Mouse (Mus musculus): Measurements from ENCODE around the gene Dnm2.
A peak's percentile ranks its signal among the peaks of the same experiment; 100 is the strongest.

The Dnm2 gene

DNA sequence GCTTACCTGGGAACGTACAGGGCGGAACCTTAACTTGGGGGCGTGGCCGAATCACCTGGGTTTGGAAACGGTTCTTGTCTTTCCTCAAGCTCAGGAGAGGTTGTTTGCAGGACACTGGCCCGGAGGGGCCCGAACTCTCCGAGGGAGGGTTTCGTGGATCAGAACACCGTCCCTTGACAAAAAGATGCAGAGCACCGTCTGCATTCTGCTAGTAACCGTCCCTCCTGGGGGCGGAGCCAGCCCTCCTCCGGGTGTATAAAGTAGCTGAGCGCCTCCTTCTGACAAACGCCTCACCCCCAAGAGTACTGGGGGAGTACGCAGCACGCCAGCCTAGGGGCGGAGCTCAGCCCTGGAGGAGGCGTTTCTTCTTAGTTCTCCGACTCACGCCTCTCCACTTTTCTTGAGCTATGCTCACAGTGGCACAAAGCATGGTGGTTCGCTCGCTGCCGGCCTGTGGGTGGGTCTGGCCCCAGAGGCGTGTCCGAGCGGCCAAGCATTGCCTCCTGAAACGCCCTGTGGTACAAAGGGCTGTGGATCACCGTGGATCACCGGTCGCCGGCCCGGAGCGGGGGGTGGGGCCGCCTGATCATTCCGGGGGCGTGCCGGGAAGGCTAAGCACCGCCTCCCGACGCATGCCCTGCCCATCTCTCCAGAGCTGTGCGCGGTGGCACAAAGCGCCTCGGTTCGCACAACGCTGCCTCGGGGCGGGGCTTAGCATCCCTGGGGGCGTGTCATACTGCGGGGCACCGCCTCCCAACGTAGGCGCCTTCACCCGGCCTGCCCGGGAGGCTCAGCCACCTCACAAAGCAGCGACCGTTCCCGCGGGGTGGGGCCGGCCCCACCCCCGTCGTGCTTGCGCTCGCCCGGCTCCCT lies 121.4 kb downstream of the Dnm2 start:
- peak; percentile 100 for DNase-seq (ENCODE audit: low spot score)

DNA sequence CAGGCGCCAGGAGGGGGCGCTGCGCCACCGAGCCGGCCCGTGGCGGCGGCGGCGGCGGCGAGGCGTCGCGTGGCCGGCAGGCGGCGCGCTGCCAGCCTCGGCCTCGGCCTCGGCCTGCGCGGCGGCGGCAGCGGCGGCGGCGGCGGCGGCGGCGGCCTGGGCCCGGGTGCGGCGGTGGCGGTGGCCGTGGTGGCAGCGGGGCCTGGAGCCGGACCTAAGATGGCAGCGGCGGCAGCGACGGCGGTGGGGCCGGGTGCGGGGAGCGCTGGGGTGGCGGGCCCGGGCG lies 122.0 kb downstream of the Dnm2 start, which contains the start of gene Carm1:
TSS of gene Carm1 (plus strand) at position 106 of the 286 bp plus-strand sequence.
- no peak for DNase-seq (ENCODE audit: low spot score)

DNA sequence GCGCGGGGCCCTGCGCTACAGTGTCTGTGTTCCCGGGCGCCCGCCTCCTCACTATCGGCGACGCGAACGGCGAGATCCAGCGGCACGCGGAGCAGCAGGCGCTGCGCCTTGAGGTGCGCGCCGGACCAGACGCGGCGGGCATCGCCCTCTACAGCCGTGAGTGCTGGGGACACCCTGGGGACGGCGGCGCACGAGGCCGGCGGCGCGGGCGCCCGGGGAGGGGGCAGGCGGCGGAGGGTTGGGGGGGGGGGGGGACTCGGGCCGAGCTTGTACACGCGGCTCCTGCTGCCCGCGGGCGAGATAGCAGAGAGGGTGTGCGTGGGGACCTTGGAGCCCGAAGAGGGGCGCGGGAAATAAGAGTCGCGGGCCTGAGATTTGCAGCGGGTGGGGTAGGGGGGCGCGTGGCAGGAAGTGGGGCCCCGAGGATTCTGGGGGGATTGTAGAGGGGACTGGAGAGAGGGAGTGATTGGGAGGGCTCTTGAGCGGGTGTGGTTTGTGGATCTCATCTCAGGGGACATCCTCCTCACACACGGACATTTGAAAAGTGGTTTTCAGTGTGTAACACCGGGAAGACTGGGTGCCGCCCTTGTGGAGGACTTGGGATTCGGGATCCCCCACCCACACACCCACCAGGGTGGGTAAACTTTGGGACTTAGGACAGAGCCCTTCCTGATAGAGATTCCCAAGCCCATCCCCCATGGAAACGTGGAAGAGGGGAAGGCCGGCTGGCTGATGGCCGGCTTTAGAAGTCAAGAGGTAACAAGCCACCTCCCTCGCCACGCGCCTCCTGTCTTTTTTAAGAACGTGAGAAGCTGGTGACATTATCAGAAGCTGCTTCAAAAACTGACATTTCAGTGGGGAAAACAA lies 122.6 kb downstream of the Dnm2 start:
- DNase-seq (ENCODE audit: low spot score) = no peak

DNA sequence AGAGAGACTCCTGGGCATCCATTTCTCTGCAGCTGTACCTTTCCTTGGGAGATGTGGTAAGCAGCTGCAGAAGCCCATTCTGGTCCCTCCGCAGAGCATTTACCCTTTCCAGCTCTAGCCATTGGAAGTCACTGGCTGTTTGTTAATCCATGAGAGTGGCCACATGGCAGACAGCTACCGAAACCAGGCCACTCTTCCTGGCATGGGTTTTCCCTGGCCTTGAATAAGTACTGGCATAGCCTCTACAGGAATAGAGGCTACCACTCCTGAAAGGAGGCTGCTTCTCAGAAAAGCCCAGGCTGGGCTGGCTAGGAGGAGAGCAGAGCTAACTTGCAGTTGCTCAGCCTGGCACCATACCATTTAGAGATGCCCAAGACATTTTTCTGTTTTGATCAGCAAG lies 126.3 kb downstream of the Dnm2 start:
- DNase-seq (ENCODE audit: low spot score) = no peak

DNA sequence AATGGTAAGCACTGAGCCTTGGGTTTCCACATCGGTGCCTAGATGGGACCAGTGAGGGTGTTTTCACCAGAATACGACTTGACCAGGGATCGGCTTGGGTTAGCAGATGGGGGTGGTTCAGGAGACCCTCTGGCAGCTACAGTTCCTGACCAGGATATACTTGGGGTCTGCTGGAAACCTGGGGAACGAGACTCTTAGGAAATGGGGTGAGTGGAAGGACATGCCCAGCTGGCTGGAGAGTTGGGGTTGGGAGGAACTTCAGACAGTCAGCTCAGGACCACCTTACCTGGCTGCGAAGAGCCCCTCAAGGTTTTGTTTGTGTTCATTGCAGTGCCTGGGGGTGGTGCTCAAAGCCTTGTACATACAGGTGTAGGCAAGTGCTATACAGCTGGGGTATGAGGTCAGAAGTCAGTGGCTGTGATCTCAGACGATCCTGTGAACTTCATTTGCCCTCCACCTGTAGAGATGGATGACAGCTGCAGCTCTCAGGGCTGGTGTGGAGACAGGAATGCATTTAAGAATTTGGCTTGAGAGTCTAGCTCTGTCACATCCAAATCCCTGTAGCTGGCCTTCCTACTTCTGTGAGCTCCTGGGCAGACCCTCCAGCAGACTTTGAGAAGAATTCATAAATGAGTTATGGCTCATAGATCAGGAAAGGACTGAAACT lies 129.0 kb downstream of the Dnm2 start:
- no peak for DNase-seq (ENCODE audit: low spot score)

DNA sequence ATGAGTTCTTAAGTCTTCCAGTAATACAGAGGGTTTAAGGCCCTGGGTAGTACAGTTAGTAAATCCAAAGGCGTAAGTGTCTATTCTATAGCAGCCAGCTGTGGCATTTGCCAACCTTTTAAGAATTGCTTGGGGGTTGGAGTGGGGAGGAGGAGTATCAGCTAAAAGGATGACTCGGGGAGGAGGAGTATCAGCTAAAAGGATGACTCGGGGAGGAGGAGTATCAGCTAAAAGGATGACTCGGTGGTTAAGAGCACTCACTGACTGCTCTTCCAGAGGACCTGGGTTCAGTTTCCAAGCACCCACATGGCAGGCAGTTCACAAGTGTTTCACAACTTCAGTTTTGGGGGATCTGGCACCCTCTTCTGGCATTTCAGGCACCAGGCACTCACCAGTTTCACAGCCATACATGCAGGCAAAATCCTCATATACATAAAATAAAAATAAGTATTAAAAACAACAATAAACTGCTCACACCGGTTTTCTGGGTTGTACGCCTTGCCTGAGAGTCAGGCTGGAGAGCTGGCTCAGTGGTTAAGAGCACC lies 130.6 kb downstream of the Dnm2 start:
- no peak for DNase-seq (ENCODE audit: low spot score)

DNA sequence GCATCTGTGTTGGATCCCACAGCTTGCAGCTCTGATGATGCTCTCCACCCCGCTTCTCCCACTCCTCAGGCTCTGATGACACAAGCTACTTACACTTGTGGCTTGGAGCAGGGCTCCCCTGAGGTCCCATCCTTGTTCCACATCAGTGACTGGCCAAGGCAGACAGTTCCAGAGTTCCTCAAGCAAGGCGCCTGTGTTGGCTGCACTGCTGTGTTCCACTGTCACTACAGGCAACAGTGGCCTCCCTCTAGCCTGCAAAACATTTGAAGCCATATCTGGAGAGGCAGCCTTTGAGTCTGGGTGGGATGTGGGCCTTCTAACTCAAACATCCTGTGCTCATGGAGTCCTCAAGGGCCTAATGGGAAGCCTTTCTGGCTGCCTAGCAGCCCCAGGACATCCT lies 132.3 kb downstream of the Dnm2 start:
- DNase-seq (ENCODE audit: low spot score) = no peak
